Mouse (Mus musculus) kidney, adult 2 months (tissue): Measurements from ENCODE around the gene Fat2. TPM values are rescaled to one million over a fixed set of nuclear protein-coding genes. Genes with fewer than 3 reads are reported as not detected.
A peak's percentile ranks its signal among the peaks of the same experiment; 100 is the strongest.

Source experiments
- DNase-seq: peaks from one replicate; pipeline ENCODE4 v3.0.0; 2021
- H3K27ac ChIP-seq: fragments of 200-500 bp; 2 replicates; pipeline ENCODE4 v1.5.1; 2012; ENCODE audit warnings: low read depth, low read length, control low read depth, inconsistent platforms; ENCODE audit not compliant: insufficient read depth
- H3K27me3 ChIP-seq: fragments of 200-500 bp; replicated peaks from 2 replicates; pipeline ENCODE4 v1.6.1; 2012; ENCODE audit warnings: mild to moderate bottlenecking, moderate library complexity, low read length, inconsistent platforms; ENCODE audit not compliant: control insufficient read depth, insufficient read depth
- H3K36me3 ChIP-seq: fragments of 200-500 bp; 2 replicates; pipeline ENCODE4 v1.6.1; 2012; ENCODE audit warnings: mild to moderate bottlenecking, moderate library complexity, low read length, inconsistent platforms; ENCODE audit not compliant: control insufficient read depth, insufficient read depth
- H3K4me1 ChIP-seq: fragments of 200-500 bp; 2 replicates; pipeline ENCODE4 v1.6.1; 2011; ENCODE audit warnings: low read length; ENCODE audit not compliant: control insufficient read depth, insufficient read depth
- H3K4me3 ChIP-seq: fragments of 200-500 bp; 2 replicates; pipeline ENCODE4 v1.5.1; 2011; ENCODE audit warnings: mild to moderate bottlenecking, low read depth, low read length, control low read depth; ENCODE audit not compliant: insufficient read depth
- CTCF ChIP-seq: fragments of 200-500 bp; conservative IDR thresholded peaks from 2 replicates; pipeline ENCODE4 v1.5.1; 2011; ENCODE audit warnings: low read depth, mild to moderate bottlenecking, control low read depth, low read length, moderate library complexity, mixed read lengths; ENCODE audit not compliant: insufficient read depth, insufficient read length
- POLR2A ChIP-seq: fragments of 200-500 bp; IDR thresholded peaks from one replicate; pipeline ENCODE4 v1.6.1; 2011; ENCODE audit warnings: low read depth, low read length, control low read depth
- WGBS: fragments of 180-500 bp; shearing (Covaris S2); methylation state at CpG from one replicate; pipeline ENCODE4 v1.1.7; 2018; 5-methylcytosine and 5-hydroxymethylcytosine counted together
- polyA plus RNA-seq: library from polyadenylated mRNA; depleted of rRNA; stranded (reverse); fragments of >200 nt; gene quantifications from 2 replicates; pipeline ENCODE4 v1.2.3, GENCODE M21; 2012

Fat2 gene
- polyA plus RNA-seq, 1 experiment, result 0.06 TPM

DNA sequence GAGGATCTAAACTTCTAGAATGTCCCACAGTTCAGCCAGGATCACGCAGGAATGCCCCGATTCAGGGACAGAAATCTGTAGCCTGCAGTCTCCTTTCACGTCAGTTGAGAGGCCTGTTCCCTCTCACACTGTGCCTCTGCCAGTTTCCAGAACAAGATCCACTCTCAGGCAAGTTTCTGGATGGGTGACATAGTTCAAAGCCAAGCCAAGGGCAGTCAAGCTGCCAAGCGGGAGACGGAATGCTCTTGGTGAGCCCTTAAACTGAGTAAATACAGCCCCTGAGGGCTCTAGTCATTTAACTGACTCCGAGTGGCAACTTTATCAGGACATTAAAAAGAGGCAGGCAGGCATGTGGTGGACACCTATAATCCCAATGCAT is 32.7 kb upstream of the Fat2 start:
- no peak for TF ChIP-seq POLR2A
- TF ChIP-seq CTCF, result no peak
- 0 out of 2 replicates have a peak, but pooled peaks cover 3% of the 10 kb centered on the region for H3K4me1 ChIP-seq
- no peaks in the 10 kb centered on the region for H3K36me3 ChIP-seq
- no peak overlapping the region for H3K4me3 ChIP-seq
- H3K27ac ChIP-seq, result peak overlapping the region; percentile 21; the same call in 1 of the 2 replicates
- 29% methylated on average over 6 of the region's 6 CpGs for WGBS
- no peaks in the 10 kb centered on the region for H3K27me3 ChIP-seq
- peak; percentile 58 for DNase-seq

GRCm38 (mm10) chr11:55368388-55369092 is 32.2 kb upstream of the Fat2 start:
- no peaks in the 10 kb centered on the region for H3K27me3 ChIP-seq
- H3K36me3 ChIP-seq, result no peaks in the 10 kb centered on the region
- WGBS, result 28% methylated on average over 4 of the region's 4 CpGs
- 0 out of 2 replicates have a peak, but pooled peaks cover 3% of the 10 kb centered on the region for H3K4me1 ChIP-seq
- peak overlapping the region; percentile 21 for H3K27ac ChIP-seq
- TF ChIP-seq POLR2A (no peak), CTCF (no peak)
- DNase-seq, result peak; percentile 70
- H3K4me3 ChIP-seq, result no peak overlapping the region

GRCm38 (mm10) chr11:55367783-55368182 is 31.4 kb upstream of the Fat2 start:
- Histone ChIP-seq H3K36me3 (no peaks in the 10 kb centered on the region), H3K4me1 (0 out of 2 replicates have a peak, but pooled peaks cover 3% of the 10 kb centered on the region), H3K27ac (peak overlapping the region; percentile 61), H3K27me3 (no peaks in the 10 kb centered on the region), H3K4me3 (no peak overlapping the region)
- DNase-seq, result peak; percentile 71
- TF ChIP-seq CTCF (no peak), POLR2A (no peak)
- WGBS, result 29% methylated on average over 10 of the region's 10 CpGs

DNA sequence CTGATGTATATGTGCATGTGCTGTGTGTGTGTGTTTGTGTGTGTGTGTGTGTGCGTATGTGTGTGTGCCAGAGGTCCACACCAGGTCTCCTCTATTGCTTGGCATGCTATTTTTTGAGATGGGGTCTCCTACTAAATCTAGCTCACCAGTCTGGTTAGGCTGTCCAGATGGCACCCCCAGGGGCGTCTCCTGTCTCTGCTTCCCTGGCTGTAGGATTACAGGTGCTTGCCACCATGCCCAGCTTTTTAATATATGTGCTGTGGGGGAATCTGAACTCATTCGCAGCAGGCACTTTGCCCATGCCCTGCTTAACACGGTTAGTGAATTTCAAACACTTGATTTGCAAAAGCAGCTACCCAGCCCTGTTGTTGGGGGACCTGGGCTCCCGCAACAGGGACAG is 29.5 kb upstream of the Fat2 start:
- Histone ChIP-seq H3K4me1 (0 out of 2 replicates have a peak, but pooled peaks cover 3% of the 10 kb centered on the region), H3K36me3 (no peaks in the 10 kb centered on the region), H3K27me3 (no peaks in the 10 kb centered on the region), H3K27ac (no peak overlapping the region), H3K4me3 (no peak overlapping the region)
- no peak for TF ChIP-seq CTCF
- TF ChIP-seq POLR2A, result no peak
- WGBS, result 80% methylated on average over 5 of the region's 5 CpGs
- no peak for DNase-seq

GRCm38 (mm10) chr11:55365242-55365641 is 28.9 kb upstream of the Fat2 start:
- TF ChIP-seq CTCF (no peak), POLR2A (no peak)
- Histone ChIP-seq H3K27me3 (no peaks in the 10 kb centered on the region), H3K4me3 (no peak overlapping the region), H3K27ac (no peak overlapping the region), H3K36me3 (no peaks in the 10 kb centered on the region), H3K4me1 (0 out of 2 replicates have a peak, but pooled peaks cover 3% of the 10 kb centered on the region)
- DNase-seq, result no peak
- WGBS, result 62% methylated on average over 4 of the region's 4 CpGs

DNA sequence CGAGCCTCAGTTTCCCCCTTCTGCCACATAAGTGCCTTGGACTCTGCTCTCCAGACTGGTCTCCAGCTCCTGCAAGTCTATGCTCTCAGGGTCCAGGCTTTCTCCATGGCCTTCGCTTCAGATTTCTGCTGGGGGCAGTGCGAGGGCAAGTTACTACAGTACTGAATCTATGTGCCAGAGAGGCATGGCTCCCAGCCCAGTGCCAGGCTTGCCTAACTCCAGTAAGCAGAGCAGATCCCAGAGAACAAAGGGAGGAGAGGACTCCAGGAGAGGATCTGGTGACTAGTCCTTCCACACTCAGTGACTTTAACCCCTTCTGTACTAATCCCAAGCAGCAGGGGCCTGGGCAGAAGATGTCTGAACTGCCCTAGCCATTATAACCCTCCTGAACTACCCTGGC is 28.3 kb upstream of the Fat2 start:
- DNase-seq, result peak; percentile 32
- Histone ChIP-seq H3K27ac (no peak overlapping the region), H3K36me3 (no peaks in the 10 kb centered on the region), H3K4me3 (no peak overlapping the region), H3K27me3 (no peaks in the 10 kb centered on the region), H3K4me1 (0 out of 2 replicates have a peak, but pooled peaks cover 3% of the 10 kb centered on the region)
- WGBS, result 88% methylated on average over 3 of the region's 3 CpGs
- TF ChIP-seq POLR2A (no peak), CTCF (no peak)

DNA sequence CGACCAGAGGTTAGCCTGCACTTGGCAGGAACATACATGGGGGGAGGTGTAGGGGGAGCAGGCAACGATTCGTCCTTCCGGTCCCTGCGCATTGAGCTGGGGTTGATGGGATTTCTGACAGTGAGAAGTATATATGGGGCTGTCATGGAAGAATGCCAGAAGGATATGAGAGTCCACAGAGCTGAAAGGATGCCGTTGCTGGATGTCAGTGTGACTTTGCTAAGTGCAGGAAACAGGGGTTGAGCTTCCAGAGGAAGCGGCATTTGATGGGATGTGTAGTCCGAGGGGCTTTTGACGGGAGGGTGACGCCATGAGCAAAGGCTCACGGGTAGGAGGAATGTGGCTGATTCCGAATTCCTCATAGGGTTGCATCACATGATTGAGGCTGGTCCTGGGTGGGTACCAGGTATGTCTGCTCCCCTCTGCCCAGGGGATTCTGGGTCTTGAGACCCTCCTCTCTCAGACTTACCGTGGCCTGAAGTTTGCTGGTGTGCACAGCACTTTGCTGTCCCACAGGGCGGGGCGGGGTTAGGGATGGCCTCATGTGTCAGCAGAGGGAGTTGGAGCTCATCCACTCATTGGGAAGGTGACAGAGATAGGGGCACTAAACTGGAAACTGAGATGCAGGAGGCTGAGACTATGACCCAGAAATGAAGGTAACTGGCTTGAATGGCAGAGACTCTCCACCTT is 21.9 kb upstream of the Fat2 start:
- WGBS, result 72% methylated on average over 15 of the region's 15 CpGs
- Histone ChIP-seq H3K4me1 (no peaks in the 10 kb centered on the region), H3K4me3 (no peak overlapping the region), H3K27me3 (no peaks in the 10 kb centered on the region), H3K27ac (no peak overlapping the region), H3K36me3 (no peaks in the 10 kb centered on the region)
- TF ChIP-seq POLR2A, result no peak
- TF ChIP-seq CTCF, result no peak
- DNase-seq, result no peak
